Mouse (Mus musculus): Measurements from ENCODE around the gene Guk1.
"Not testable (repeated sequence)": the region's sequence is repeated elsewhere in the genome, so short reads cannot be mapped to it uniquely, and the experiment has no call there.

Gene Guk1

GRCm38 (mm10) chr11:59192059-59192386 lies at the start of gene Guk1:
Gene Guk1, minus strand, starts transcription at chr11:59192212.
- no peak for DNase-seq (ENCODE audit: low read depth, low spot score)

- no peak for DNase-seq (ENCODE audit: low read depth, low spot score)
Observed at GRCm38 (mm10) chr11:59239796-59240195, 47.8 kb upstream of the Guk1 start.

- no peak for DNase-seq (ENCODE audit: low read depth, low spot score)
Observed at GRCm38 (mm10) chr11:59239428-59239785, 47.4 kb upstream of the Guk1 start.

GRCm38 (mm10) chr11:59238525-59239427 lies 46.8 kb upstream of the Guk1 start:
- peak; percentile 61 for DNase-seq (ENCODE audit: low read depth, low spot score)

GRCm38 (mm10) chr11:59232797-59233196 lies 40.8 kb upstream of the Guk1 start:
- no peak for DNase-seq (ENCODE audit: low read depth, low spot score)

- DNase-seq (ENCODE audit: low read depth, low spot score): peak; percentile 64
Observed at GRCm38 (mm10) chr11:59230144-59230760, 38.2 kb upstream of the Guk1 start.

- DNase-seq (ENCODE audit: low read depth, low spot score): peak; percentile 98
Observed at GRCm38 (mm10) chr11:59228122-59228953, 36.3 kb upstream of the Guk1 start, which contains the start of gene Arf1. Gene Arf1, minus strand, starts transcription at chr11:59228270.

- no peak for DNase-seq (ENCODE audit: low read depth, low spot score)
Observed at GRCm38 (mm10) chr11:59227604-59228121, 35.7 kb upstream of the Guk1 start.

- no peak for DNase-seq (ENCODE audit: low read depth, low spot score)
Observed at GRCm38 (mm10) chr11:59226787-59227603, 35.0 kb upstream of the Guk1 start.

GRCm38 (mm10) chr11:59226251-59226650 lies 34.2 kb upstream of the Guk1 start:
- no peak for DNase-seq (ENCODE audit: low read depth, low spot score)

GRCm38 (mm10) chr11:59225167-59225566 lies 33.2 kb upstream of the Guk1 start:
- DNase-seq (ENCODE audit: low read depth, low spot score): no peak

- DNase-seq (ENCODE audit: low read depth, low spot score): no peak
Observed at GRCm38 (mm10) chr11:59224470-59224869, 32.5 kb upstream of the Guk1 start.

- DNase-seq (ENCODE audit: low read depth, low spot score): no peak
Observed at GRCm38 (mm10) chr11:59224025-59224424, 32.0 kb upstream of the Guk1 start.

GRCm38 (mm10) chr11:59222306-59222705 lies 30.3 kb upstream of the Guk1 start:
- no peak for DNase-seq (ENCODE audit: low read depth, low spot score)

- DNase-seq (ENCODE audit: low read depth, low spot score): no peak
Observed at GRCm38 (mm10) chr11:59221604-59222003, 29.6 kb upstream of the Guk1 start.

GRCm38 (mm10) chr11:59219064-59219463 lies 27.1 kb upstream of the Guk1 start:
- DNase-seq (ENCODE audit: low read depth, low spot score): peak; percentile 37

- no peak for DNase-seq (ENCODE audit: low read depth, low spot score)
Observed at GRCm38 (mm10) chr11:59218389-59218998, 26.5 kb upstream of the Guk1 start.

- DNase-seq (ENCODE audit: low read depth, low spot score): no peak
Observed at GRCm38 (mm10) chr11:59216955-59217354, 24.9 kb upstream of the Guk1 start.

GRCm38 (mm10) chr11:59212892-59213494 lies 21.0 kb upstream of the Guk1 start:
- no peak for DNase-seq (ENCODE audit: low read depth, low spot score)

GRCm38 (mm10) chr11:59212320-59212719 lies 20.3 kb upstream of the Guk1 start:
- not testable (repeated sequence) for DNase-seq (ENCODE audit: low read depth, low spot score)

Measured in mesoderm, embryonic 11.5 days (tissue).